Mouse (Mus musculus): ENCODE data around the gene Gm17387.

DNA sequence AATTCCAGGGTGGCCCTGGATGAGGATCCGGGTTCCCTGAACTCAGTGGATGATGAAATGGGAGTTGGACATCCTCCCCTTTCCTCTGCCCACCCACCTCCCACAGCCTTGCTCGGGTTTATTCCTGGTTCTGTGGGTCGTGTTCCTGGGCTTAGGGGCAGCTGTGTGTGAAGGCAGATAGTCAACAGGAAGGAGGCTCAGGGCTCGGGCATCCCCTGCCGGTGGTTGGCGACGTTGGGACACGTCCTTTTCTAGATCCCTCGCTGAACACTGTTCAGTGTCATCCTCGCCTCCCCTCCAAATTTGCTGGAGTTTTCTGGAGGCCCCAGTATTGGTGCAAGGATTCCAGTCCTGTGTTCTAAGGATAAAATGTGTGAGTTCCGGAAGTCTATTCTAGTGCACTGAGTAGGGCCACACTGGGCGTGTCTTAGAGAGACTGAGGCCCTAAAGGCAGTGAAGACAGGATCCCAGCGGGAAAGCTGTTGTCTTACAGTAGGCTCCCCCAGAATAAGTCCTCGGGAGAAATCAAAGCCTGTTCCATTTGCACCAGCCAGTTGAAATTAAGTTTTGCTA is 37.7 kb upstream of the Gm17387 start:
- TF ChIP-seq CTCF (conservative IDR thresholded peaks at IDR 0.05; ENCODE audit: low read length), result peak; percentile 13; the same call in 1 of the 2 replicates
- TF ChIP-seq NANOG (IDR thresholded peaks at IDR 0.05; ENCODE audit: borderline replicate concordance, low read length), result no peak

Data from E14TG2a.4 (cell line).